Mouse (Mus musculus): ENCODE measurements at regions not wholly inside any gene's neighbourhood (a gene's known extent, or its start where the extent isn't known, plus 50 kb on each side); places are given as distances from the start of the nearest gene placed in this dataset.
"Not testable (repeated sequence)": the region's sequence is repeated elsewhere in the genome, so short reads cannot be mapped to it uniquely, and the experiment has no call there.

DNA sequence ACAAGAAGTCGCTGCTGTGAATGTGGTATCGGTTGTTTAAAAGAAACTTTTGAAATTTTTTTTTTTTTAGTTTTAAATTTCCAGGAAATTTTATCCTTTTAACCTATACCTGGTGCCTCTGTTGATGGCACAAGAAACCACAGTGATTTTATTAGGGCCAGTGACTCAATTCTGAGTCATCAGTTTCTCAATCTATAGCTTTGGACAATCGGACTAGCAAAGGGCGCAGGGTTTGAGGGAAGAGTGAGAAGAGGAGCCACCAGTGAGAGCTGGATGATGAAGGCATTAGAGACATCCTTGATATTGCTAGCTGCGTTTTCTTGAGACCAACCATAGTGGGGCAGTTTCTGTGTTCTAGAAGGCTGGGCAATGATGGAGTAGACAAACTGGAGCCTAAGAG lies 55.4 kb upstream of the Il33 start:
- DNase-seq, result no peak

DNA sequence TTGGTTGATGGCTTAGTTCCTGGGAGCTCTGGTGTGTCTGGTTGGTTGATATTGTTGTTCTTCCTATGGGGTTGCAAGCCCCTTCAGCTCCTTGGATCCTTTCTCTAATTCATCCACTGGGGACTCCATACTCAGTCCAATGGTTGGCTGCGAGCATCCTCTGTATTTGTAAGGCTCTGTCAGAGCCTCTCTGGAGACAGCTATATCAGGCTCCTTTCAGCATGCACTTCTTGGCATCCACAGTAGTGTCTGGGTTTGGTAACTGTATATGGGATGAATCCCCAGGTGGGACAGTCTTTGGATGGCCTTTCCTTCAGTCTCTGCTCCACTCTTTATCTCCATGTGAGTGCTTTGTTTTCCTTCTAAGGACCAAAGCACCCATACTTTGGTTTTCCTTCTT lies 55.9 kb upstream of the Ranbp6 start:
- DNase-seq, result not testable (repeated sequence)

GRCm38 (mm10) chr19:29866822-29867221 lies 54.0 kb upstream of the Ranbp6 start:
- no peak for DNase-seq

GRCm38 (mm10) chr19:29865142-29865541 lies 52.4 kb upstream of the Ranbp6 start:
- no peak for DNase-seq

DNA sequence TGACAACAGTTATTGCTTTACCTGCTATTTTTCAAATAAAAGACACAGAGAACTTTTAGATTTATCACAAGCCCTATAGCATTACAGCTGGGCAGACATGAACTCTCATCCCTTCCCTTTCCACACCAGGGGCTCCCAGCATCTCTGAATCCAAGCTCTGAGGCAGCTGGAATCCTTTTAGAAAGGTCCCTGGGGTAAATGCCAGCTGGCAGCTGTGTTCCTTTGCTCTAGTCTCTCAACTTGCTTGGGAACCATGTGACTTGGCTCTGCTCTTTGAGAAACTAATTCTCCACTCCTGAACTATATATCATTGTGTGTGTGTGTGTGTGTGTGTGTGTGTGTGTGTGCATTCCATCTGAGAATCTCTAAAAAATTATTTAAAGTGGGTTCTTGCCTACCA lies 50.0 kb upstream of the Ranbp6 start:
- peak; percentile 22 to 43 for DNase-seq
